Mouse (Mus musculus): ENCODE measurements at regions not wholly inside any gene's neighbourhood (a gene's known extent, or its start where the extent isn't known, plus 50 kb on each side); places are given as distances from the start of the nearest gene placed in this dataset.

- in situ Hi-C loops (cut with MboI; ENCODE audit: low sequenced_read_pairs) = no loop called here
These were observed 216.1 kb upstream of the Elac2 start for GRCm38 (mm10) chr11:64762755-64763154.

- in situ Hi-C loops (cut with MboI; ENCODE audit: low sequenced_read_pairs) = no loop called here
These were observed 214.8 kb upstream of the Elac2 start for GRCm38 (mm10) chr11:64764056-64764455.

- in situ Hi-C loops (cut with MboI; ENCODE audit: low sequenced_read_pairs) = no loop called here
These were observed 202.1 kb upstream of the Elac2 start for GRCm38 (mm10) chr11:64776691-64777090.

GRCm38 (mm10) chr11:64800246-64801121 lies 178.4 kb upstream of the Elac2 start:
- in situ Hi-C loops (cut with MboI; ENCODE audit: low sequenced_read_pairs) = no loop called here

GRCm38 (mm10) chr11:64801351-64801750 lies 177.5 kb upstream of the Elac2 start:
- in situ Hi-C loops (cut with MboI; ENCODE audit: low sequenced_read_pairs) = no loop called here

- in situ Hi-C loops (cut with MboI; ENCODE audit: low sequenced_read_pairs) = no loop called here
These were observed 173.3 kb upstream of the Elac2 start for GRCm38 (mm10) chr11:64805567-64805966.

- in situ Hi-C loops (cut with MboI; ENCODE audit: low sequenced_read_pairs) = no loop called here
These were observed 166.4 kb upstream of the Elac2 start for GRCm38 (mm10) chr11:64812408-64812807.

- in situ Hi-C loops (cut with MboI; ENCODE audit: low sequenced_read_pairs) = no loop called here
These were observed 149.4 kb upstream of the Elac2 start for GRCm38 (mm10) chr11:64829429-64829828.

GRCm38 (mm10) chr11:64832453-64832852 lies 146.4 kb upstream of the Elac2 start:
- in situ Hi-C loops (cut with MboI; ENCODE audit: low sequenced_read_pairs) = no loop called here

- in situ Hi-C loops (cut with MboI; ENCODE audit: low sequenced_read_pairs) = no loop called here
These were observed 145.1 kb upstream of the Elac2 start for GRCm38 (mm10) chr11:64833786-64834185.

- in situ Hi-C loops (cut with MboI; ENCODE audit: low sequenced_read_pairs) = no loop called here
These were observed 142.1 kb upstream of the Elac2 start for GRCm38 (mm10) chr11:64836771-64837170.

GRCm38 (mm10) chr11:64841092-64841491 lies 137.7 kb upstream of the Elac2 start:
- in situ Hi-C loops (cut with MboI; ENCODE audit: low sequenced_read_pairs) = no loop called here

GRCm38 (mm10) chr11:64842775-64843530 lies 135.9 kb upstream of the Elac2 start:
- in situ Hi-C loops (cut with MboI; ENCODE audit: low sequenced_read_pairs) = no loop called here

- in situ Hi-C loops (cut with MboI; ENCODE audit: low sequenced_read_pairs) = no loop called here
These were observed 132.2 kb upstream of the Elac2 start for GRCm38 (mm10) chr11:64846577-64847147.

GRCm38 (mm10) chr11:64859636-64860035 lies 119.2 kb upstream of the Elac2 start:
- in situ Hi-C loops (cut with MboI; ENCODE audit: low sequenced_read_pairs) = no loop called here

GRCm38 (mm10) chr11:64880674-64881073 lies 98.2 kb upstream of the Elac2 start:
- in situ Hi-C loops (cut with MboI; ENCODE audit: low sequenced_read_pairs) = no loop called here

GRCm38 (mm10) chr11:64884518-64884917 lies 94.3 kb upstream of the Elac2 start:
- in situ Hi-C loops (cut with MboI; ENCODE audit: low sequenced_read_pairs) = no loop called here

- in situ Hi-C loops (cut with MboI; ENCODE audit: low sequenced_read_pairs) = no loop called here
These were observed 89.4 kb upstream of the Elac2 start for GRCm38 (mm10) chr11:64889335-64890020.

GRCm38 (mm10) chr11:64890776-64891175 lies 88.1 kb upstream of the Elac2 start:
- in situ Hi-C loops (cut with MboI; ENCODE audit: low sequenced_read_pairs) = no loop called here

- in situ Hi-C loops (cut with MboI; ENCODE audit: low sequenced_read_pairs) = no loop called here
These were observed 82.9 kb upstream of the Elac2 start for GRCm38 (mm10) chr11:64895804-64896466.

All from CH12F3 (cell line).